ENCODE assay signal across 8 mouse cellular contexts in the genomic region with DNA sequence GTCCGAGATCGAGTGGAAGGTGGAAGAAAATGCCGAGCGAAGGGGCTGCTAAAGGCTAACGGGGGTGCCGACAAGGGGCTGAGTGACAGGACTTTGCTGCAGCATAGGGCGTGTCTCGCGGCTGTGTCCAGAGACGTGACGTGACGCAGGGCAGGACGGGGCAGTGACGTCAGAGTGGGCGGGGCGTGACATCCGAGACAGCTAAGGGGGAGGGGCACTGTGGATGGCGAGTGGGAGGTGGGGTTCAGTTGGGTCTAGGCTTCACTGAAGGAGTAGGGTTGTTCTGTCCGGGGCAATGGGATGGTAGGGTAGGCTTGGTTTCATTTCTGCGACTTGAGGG. TPM values are rescaled to one million over a fixed set of nuclear protein-coding genes. Genes with fewer than 3 reads are reported as not detected.
DNase-seq lines count a peak whose midpoint lies in the region; ATAC-seq and TF ChIP-seq lines count a peak whose summit lies in the region.

No protein-coding gene starts in this region.

- H3K9me3 ChIP-seq in hindbrain, postnatal 0 days (ENCODE audit: low read length): no peaks in the 10 kb centered on the region

- H3K27ac ChIP-seq in hindbrain, postnatal 0 days: peak overlapping the region; percentile 98
- H3K27ac ChIP-seq in left cerebral cortex, adult 2 months: peak overlapping the region; percentile 100

- H3K4me2 ChIP-seq in hindbrain, postnatal 0 days (ENCODE audit: low read depth, low read length): peak overlapping the region; percentile 74

- peaks cover 21% of the 10 kb centered on the region for H3K4me1 ChIP-seq in hindbrain, postnatal 0 days (ENCODE audit: insufficient read depth, low read length)

- H3K9ac ChIP-seq in hindbrain, postnatal 0 days (replicated peaks; ENCODE audit: low read length): peak overlapping the region; percentile 86

- H3K36me3 ChIP-seq in hindbrain, postnatal 0 days (ENCODE audit: insufficient read depth, low read length): peaks cover 6% of the 10 kb centered on the region

- intact Hi-C loops in left cerebral cortex, adult 2 months (cut with DNase I): loop anchor here (1.0 kb wide), 1 partner anchor 42 kb away; a partner anchor contains a TSS

- DNase-seq in T-cell, adult 2 months (ENCODE audit: low spot score): peak; percentile 91
- peak; percentile 93 to 94 for DNase-seq in cerebellum, postnatal 36 days
- DNase-seq in gastrocnemius, adult 18-20 months (ENCODE audit: low spot score): peak; percentile 95
- DNase-seq in hindbrain, postnatal 0 days (ENCODE audit: low spot score): peak; percentile 94
- peak; percentile 92 to 93 for DNase-seq in left cerebral cortex, adult 2 months (ENCODE audit: extremely low spot score in 1 of 2, low spot score in 2 of 2)
- DNase-seq in right cerebral cortex, adult 2 months (ENCODE audit: low spot score in 2 of 2): peak; percentile 94
- DNase-seq in urinary bladder, postnatal 14 days (ENCODE audit: low spot score): peak; percentile 95

- WGBS in hindbrain, postnatal 0 days: under 1% methylated on average over 20 of the region's 20 CpGs

- H3K4me3 ChIP-seq in hindbrain, postnatal 0 days (ENCODE audit: low read length): peak overlapping the region; percentile 78
- peak overlapping the region; percentile 96 for H3K4me3 ChIP-seq in left cerebral cortex, adult 2 months

- TF ChIP-seq CTCF in hindbrain, postnatal 0 days (IDR thresholded peaks at IDR 0.05; ENCODE audit: low read depth): no peak
- no peak for TF ChIP-seq CTCF in left cerebral cortex, adult 2 months (IDR thresholded peaks at IDR 0.05)

- ATAC-seq in hindbrain, postnatal 0 days: peak; percentile 83
- ATAC-seq in megakaryocyte, adult 5-6 weeks (ENCODE audit: poor library complexity, severe bottlenecking): peak; percentile 82

- H3K27me3 ChIP-seq in hindbrain, postnatal 0 days (ENCODE audit: insufficient read depth, low read length): no peaks in the 10 kb centered on the region

RNA-seq across cellular contexts. Expression of a gene that starts 0.7 kb away (rescaled TPM):
- total RNA-seq in gastrocnemius, adult 18-20 months (2021): 100 to 1,000 TPM; 128 to 130 TPM
- 540 and 551 TPM in 2 replicates for total RNA-seq in hindbrain, postnatal 0 days (2014; rRNA removed)
- 407 and 411 TPM in 2 replicates for polyA plus RNA-seq in hindbrain, postnatal 0 days (2015; fragmentation: Nextera tagmentation; extraction: Ambion mirVana)
- 100 to 1,000 TPM; 586 to 610 TPM for total RNA-seq in left cerebral cortex, adult 2 months (2021)
- total RNA-seq in megakaryocyte, adult 5-6 weeks (2015): 68.3 and 86.8 TPM in 2 replicates
- total RNA-seq in megakaryocyte, adult 5-6 weeks (2017): 187 and 329 TPM in 2 replicates

RNA-seq across cellular contexts. Expression of a gene that starts 32.7 kb away (rescaled TPM):
- not detected for total RNA-seq in gastrocnemius, adult 18-20 months (2021)
- total RNA-seq in hindbrain, postnatal 0 days (2014; rRNA removed): not detected in 2 replicates
- 0.05 and 0.08 TPM in 2 replicates for polyA plus RNA-seq in hindbrain, postnatal 0 days (2015; fragmentation: Nextera tagmentation; extraction: Ambion mirVana)
- under 1 TPM; 0.18 to 0.19 TPM for total RNA-seq in left cerebral cortex, adult 2 months (2021)
- not detected in 2 replicates for total RNA-seq in megakaryocyte, adult 5-6 weeks (2015)
- total RNA-seq in megakaryocyte, adult 5-6 weeks (2017): not detected in 2 replicates

RNA-seq across cellular contexts. Expression of a gene that starts 37.0 kb away (rescaled TPM):
- total RNA-seq in gastrocnemius, adult 18-20 months (2021): not detected
- 3,792 and 3,923 TPM in 2 replicates for total RNA-seq in hindbrain, postnatal 0 days (2014; rRNA removed)
- polyA plus RNA-seq in hindbrain, postnatal 0 days (2015; fragmentation: Nextera tagmentation; extraction: Ambion mirVana): 1,431 and 1,610 TPM in 2 replicates
- total RNA-seq in left cerebral cortex, adult 2 months (2021): 100 to 1,000 TPM; 373 to 377 TPM
- total RNA-seq in megakaryocyte, adult 5-6 weeks (2015): 0.89 and 1.0 TPM in 2 replicates
- total RNA-seq in megakaryocyte, adult 5-6 weeks (2017): 0.37 and 1.2 TPM in 2 replicates

RNA-seq across cellular contexts. Expression of a gene that starts 41.7 kb away (rescaled TPM):
- under 1 TPM in 1 of 2 experiments, not detected in 1; 0.09 TPM for total RNA-seq in gastrocnemius, adult 18-20 months (2021)
- 34.0 and 34.5 TPM in 2 replicates for total RNA-seq in hindbrain, postnatal 0 days (2014; rRNA removed)
- polyA plus RNA-seq in hindbrain, postnatal 0 days (2015; fragmentation: Nextera tagmentation; extraction: Ambion mirVana): 24.7 and 25.4 TPM in 2 replicates
- 10 to 100 TPM; 14.1 to 19.5 TPM for total RNA-seq in left cerebral cortex, adult 2 months (2021)
- total RNA-seq in megakaryocyte, adult 5-6 weeks (2015): 0.07 TPM in 1 of 2 replicates, not detected in the other
- total RNA-seq in megakaryocyte, adult 5-6 weeks (2017): not detected in 2 replicates

RNA-seq across cellular contexts. Expression of a gene that starts 49.1 kb away (rescaled TPM):
- 10 to 100 TPM; 34.6 to 43.7 TPM for total RNA-seq in gastrocnemius, adult 18-20 months (2021)
- total RNA-seq in hindbrain, postnatal 0 days (2014; rRNA removed): 46.3 and 62.7 TPM in 2 replicates
- 37.9 and 38.8 TPM in 2 replicates for polyA plus RNA-seq in hindbrain, postnatal 0 days (2015; fragmentation: Nextera tagmentation; extraction: Ambion mirVana)
- total RNA-seq in left cerebral cortex, adult 2 months (2021): 10 to 100 TPM; 55.0 to 55.5 TPM
- 15.2 and 19.6 TPM in 2 replicates for total RNA-seq in megakaryocyte, adult 5-6 weeks (2015)
- 24.9 and 27.3 TPM in 2 replicates for total RNA-seq in megakaryocyte, adult 5-6 weeks (2017)

Comparison
In these comparisons a context has a peak if more than half of its experiments do, and no peak if none do; other contexts are left out.
1. Peak in every context shown above with its lines: DNase-seq, ATAC-seq, H3K4me3 ChIP-seq and H3K27ac ChIP-seq.
2. RNA of a gene that starts 37.0 kb away (total RNA-seq): 3,792 to 3,923 TPM in hindbrain, postnatal 0 days and 373 to 377 TPM in left cerebral cortex, adult 2 months; 0.37 to 1.2 TPM in megakaryocyte, adult 5-6 weeks and not detected in gastrocnemius, adult 18-20 months; every median in the first group is over 100 times any median in the second.